Mouse (Mus musculus) urinary bladder, postnatal 14 days (tissue): Measurements from ENCODE around the gene Rbbp7.

ENCODE experiments used
- DNase-seq: peaks from one replicate; pipeline ENCODE4 v3.0.0; 2021; ENCODE audit warnings: low spot score

Gene Rbbp7

GRCm38 (mm10) chrX:162760115-162760942 is at the start of gene Rbbp7:
Gene Rbbp7, plus strand, starts transcription at chrX:162760402.
- peak; percentile 92 for DNase-seq

GRCm38 (mm10) chrX:162717837-162718236 is 42.4 kb upstream of the Rbbp7 start:
- peak; percentile 62 for DNase-seq

- peak; percentile 47 for DNase-seq
Measured at GRCm38 (mm10) chrX:162719615-162720014, 40.6 kb upstream of the Rbbp7 start.

GRCm38 (mm10) chrX:162727367-162727777 is 32.8 kb upstream of the Rbbp7 start:
- peak; percentile 10 for DNase-seq

- no peak for DNase-seq
Measured at GRCm38 (mm10) chrX:162727795-162728194, 32.4 kb upstream of the Rbbp7 start.

GRCm38 (mm10) chrX:162728228-162728627 is 32.0 kb upstream of the Rbbp7 start:
- DNase-seq: no peak

GRCm38 (mm10) chrX:162730031-162730430 is 30.2 kb upstream of the Rbbp7 start:
- DNase-seq: no peak

GRCm38 (mm10) chrX:162734997-162735929 is 24.9 kb upstream of the Rbbp7 start:
- peak; percentile 66 for DNase-seq

- DNase-seq: peak; percentile 18
Measured at GRCm38 (mm10) chrX:162736140-162736659, 24.0 kb upstream of the Rbbp7 start.

GRCm38 (mm10) chrX:162748696-162749420 is 11.3 kb upstream of the Rbbp7 start:
- no peak for DNase-seq

- no peak for DNase-seq
Measured at GRCm38 (mm10) chrX:162752418-162752817, 7.8 kb upstream of the Rbbp7 start.

- no peak for DNase-seq
Measured at GRCm38 (mm10) chrX:162754314-162754713, 5.9 kb upstream of the Rbbp7 start.

- DNase-seq: no peak
Measured at GRCm38 (mm10) chrX:162756058-162756457, 4.1 kb upstream of the Rbbp7 start.

GRCm38 (mm10) chrX:162759251-162760114 is 719 bp upstream of the Rbbp7 start:
- DNase-seq: no peak

GRCm38 (mm10) chrX:162760958-162761515 is 835 bp downstream of the Rbbp7 start:
- no peak for DNase-seq

- no peak for DNase-seq
Measured at GRCm38 (mm10) chrX:162761716-162762395, 1.7 kb downstream of the Rbbp7 start.

GRCm38 (mm10) chrX:162770726-162771125 is 10.5 kb downstream of the Rbbp7 start:
- DNase-seq: no peak

- no peak for DNase-seq
Measured at GRCm38 (mm10) chrX:162788372-162788771, 28.2 kb downstream of the Rbbp7 start.

GRCm38 (mm10) chrX:162791392-162791791 is 31.2 kb downstream of the Rbbp7 start:
- DNase-seq: peak; percentile 3

- DNase-seq: peak; percentile 29
Measured at GRCm38 (mm10) chrX:162800371-162800770, 40.2 kb downstream of the Rbbp7 start.
